Mouse (Mus musculus) stomach, postnatal 0 days (tissue): ENCODE measurements at regions not wholly inside any gene's neighbourhood (a gene's known extent, or its start where the extent isn't known, plus 50 kb on each side); places are given as distances from the start of the nearest gene placed in this dataset.

ENCODE experiments used
- CTCF ChIP-seq: IDR thresholded peaks from 2 replicates; pipeline ENCODE4 v1.5.1; 2016; ENCODE audit warnings: antibody characterized with exemption, low read depth, mild to moderate bottlenecking, moderate library complexity
- EP300 ChIP-seq: optimal IDR thresholded peaks from 2 replicates; pipeline ENCODE3; 2016; ENCODE audit warnings: antibody characterized with exemption

DNA sequence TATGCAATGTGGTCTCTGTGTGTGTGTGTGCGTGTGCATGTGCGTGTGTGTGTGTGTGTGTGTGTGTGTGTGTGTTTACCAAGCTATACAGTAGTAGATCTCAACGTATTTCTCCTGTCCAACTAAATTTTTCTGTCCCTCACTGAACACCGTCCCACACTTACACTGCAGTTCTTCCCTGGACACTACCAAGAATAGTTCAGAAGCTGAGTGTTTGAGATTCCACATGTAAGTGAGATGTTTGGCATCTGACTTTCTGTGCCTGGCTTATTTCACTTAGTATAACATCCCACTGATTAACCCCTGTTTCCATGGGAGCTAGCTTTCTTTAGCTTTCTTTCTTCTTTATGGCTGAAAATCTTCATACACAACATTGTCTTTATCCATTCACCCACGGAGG, 213.5 kb downstream of the Tox3 start:
- TF ChIP-seq CTCF (no peak), EP300 (no peak)
